Mouse (Mus musculus): ENCODE measurements around the gene Tnks2. TPM values are rescaled to one million over a fixed set of nuclear protein-coding genes. Genes with fewer than 3 reads are reported as not detected.

The Tnks2 gene
- polyA plus RNA-seq (2011; ENCODE audit: insufficient read length, low read depth, missing spikeins): 184 and 201 TPM in 2 replicates

DNA sequence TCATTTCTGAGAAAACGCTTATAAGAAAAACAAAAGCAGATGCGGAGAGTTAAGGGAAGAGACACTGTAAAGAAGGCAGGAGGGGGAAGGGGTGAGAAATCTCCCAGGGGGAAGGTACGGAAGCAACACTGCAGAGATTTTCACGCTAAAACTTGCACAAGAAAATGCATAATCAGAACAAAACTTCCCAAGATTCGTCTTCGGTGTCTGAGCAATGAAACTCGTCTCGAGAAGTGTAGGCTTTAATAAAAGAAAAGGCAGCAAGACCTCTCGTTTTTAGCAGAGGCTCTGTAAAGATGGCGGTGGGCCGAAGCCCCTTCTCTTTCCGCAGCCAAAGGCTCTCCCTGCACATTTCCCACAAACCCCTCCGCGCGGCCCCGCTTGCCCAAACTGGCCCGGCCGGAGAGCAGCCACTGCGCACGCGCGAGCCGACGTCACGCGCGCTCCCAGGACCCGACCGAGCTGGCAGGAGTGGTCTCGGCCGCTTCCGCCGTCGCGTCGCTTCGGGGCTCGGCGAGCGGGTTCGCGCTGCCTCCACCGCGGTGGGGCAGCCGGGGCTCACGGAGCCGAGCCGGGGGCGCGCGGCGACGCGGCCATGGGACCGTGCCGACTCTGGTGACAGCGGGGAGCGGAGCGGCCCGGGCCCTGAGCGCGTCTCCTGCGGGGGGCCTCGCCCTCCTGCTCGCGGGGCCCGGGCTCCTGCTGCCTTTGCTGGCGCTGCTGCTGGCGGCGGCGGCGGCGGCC is at the start of gene Tnks2:
Gene Tnks2 (plus strand): TSS at position 445 of the 744 bp plus-strand sequence.
- Histone ChIP-seq H3K4me3 (ENCODE audit: insufficient read depth, low read length) (peak within 1 kb of the TSS; percentile 90), H3K27ac (ENCODE audit: insufficient read depth, low read length) (peak within 1 kb of the TSS; percentile 97), H3K4me1 (ENCODE audit: control insufficient read depth, insufficient read depth, low read length) (peaks cover 5% of the 10 kb centered on the region)
- TF ChIP-seq POLR2A (IDR thresholded peaks at IDR 0.05; ENCODE audit: low read depth, low read length): peak; percentile 80
- TF ChIP-seq CTCF (IDR thresholded peaks at IDR 0.05; ENCODE audit: borderline replicate concordance, insufficient read depth, low read length): no peak

GRCm38 (mm10) chr19:36789873-36790733 is 43.9 kb upstream of the Tnks2 start:
- TF ChIP-seq CTCF (IDR thresholded peaks at IDR 0.05; ENCODE audit: borderline replicate concordance, insufficient read depth, low read length) (no peak), POLR2A (IDR thresholded peaks at IDR 0.05; ENCODE audit: low read depth, low read length) (no peak)
- Histone ChIP-seq H3K4me3 (ENCODE audit: insufficient read depth, low read length) (no peak overlapping the region), H3K27ac (ENCODE audit: insufficient read depth, low read length) (peak overlapping the region; percentile 14), H3K4me1 (ENCODE audit: control insufficient read depth, insufficient read depth, low read length) (0 out of 2 replicates have a peak, but pooled peaks cover 2% of the 10 kb centered on the region)

GRCm38 (mm10) chr19:36792589-36792988 is 41.4 kb upstream of the Tnks2 start:
- Histone ChIP-seq H3K4me1 (ENCODE audit: control insufficient read depth, insufficient read depth, low read length) (0 out of 2 replicates have a peak, but pooled peaks cover 2% of the 10 kb centered on the region), H3K27ac (ENCODE audit: insufficient read depth, low read length) (peak overlapping the region; percentile 20; the same call in 1 of the 2 replicates), H3K4me3 (ENCODE audit: insufficient read depth, low read length) (no peak overlapping the region)
- TF ChIP-seq CTCF (IDR thresholded peaks at IDR 0.05; ENCODE audit: borderline replicate concordance, insufficient read depth, low read length): no peak
- 0 out of 2 replicates have a peak, but pooled peaks have one; percentile 30 for TF ChIP-seq POLR2A (IDR thresholded peaks at IDR 0.05; ENCODE audit: low read depth, low read length)

DNA sequence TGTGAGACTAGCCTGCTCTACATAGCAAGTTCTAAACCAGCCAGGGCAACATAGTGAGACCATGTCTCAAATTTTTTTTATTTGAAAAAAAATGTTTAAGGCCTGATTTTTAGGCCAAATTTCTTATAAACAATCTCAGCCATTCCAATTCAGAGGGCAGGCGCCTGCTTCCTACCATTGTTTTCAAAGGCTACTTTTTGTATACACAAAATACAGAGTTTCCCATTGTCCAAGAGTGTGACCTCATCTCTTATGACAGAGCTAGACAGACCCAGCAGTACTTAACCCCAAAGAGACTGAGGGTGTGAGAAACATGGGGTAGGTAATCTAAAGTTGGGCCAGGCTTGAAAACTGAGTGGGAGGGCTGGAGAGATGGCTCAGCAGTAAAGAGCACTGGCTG is 40.6 kb upstream of the Tnks2 start:
- TF ChIP-seq POLR2A (IDR thresholded peaks at IDR 0.05; ENCODE audit: low read depth, low read length) (no peak), CTCF (IDR thresholded peaks at IDR 0.05; ENCODE audit: borderline replicate concordance, insufficient read depth, low read length) (no peak)
- no peak overlapping the region for H3K4me3 ChIP-seq (ENCODE audit: insufficient read depth, low read length)
- no peak overlapping the region for H3K27ac ChIP-seq (ENCODE audit: insufficient read depth, low read length)
- 0 out of 2 replicates have a peak, but pooled peaks cover 2% of the 10 kb centered on the region for H3K4me1 ChIP-seq (ENCODE audit: control insufficient read depth, insufficient read depth, low read length)

DNA sequence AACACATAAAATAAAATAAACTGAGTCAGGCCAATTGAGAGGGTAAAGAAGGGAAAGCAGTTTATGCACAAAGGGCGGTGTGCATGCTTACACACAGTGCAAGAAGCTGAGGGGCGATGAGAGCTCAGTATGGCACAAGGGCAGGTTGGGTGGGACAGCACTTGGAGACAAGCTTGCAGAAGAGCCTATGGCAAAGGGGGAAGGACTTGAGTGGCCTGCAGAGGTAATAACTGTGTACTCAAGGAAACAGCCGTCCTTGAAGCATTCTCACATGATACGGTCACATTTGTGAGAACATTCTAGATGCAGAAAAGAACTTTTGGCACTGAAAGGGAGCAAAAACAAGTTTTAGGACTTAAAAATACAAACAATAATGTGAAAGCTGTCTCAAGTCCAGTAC is 40.0 kb upstream of the Tnks2 start:
- 0 out of 2 replicates have a peak, but pooled peaks cover 2% of the 10 kb centered on the region for H3K4me1 ChIP-seq (ENCODE audit: control insufficient read depth, insufficient read depth, low read length)
- no peak overlapping the region for H3K4me3 ChIP-seq (ENCODE audit: insufficient read depth, low read length)
- TF ChIP-seq POLR2A (IDR thresholded peaks at IDR 0.05; ENCODE audit: low read depth, low read length) (no peak), CTCF (IDR thresholded peaks at IDR 0.05; ENCODE audit: borderline replicate concordance, insufficient read depth, low read length) (no peak)
- H3K27ac ChIP-seq (ENCODE audit: insufficient read depth, low read length): no peak overlapping the region

GRCm38 (mm10) chr19:36795277-36795676 is 38.8 kb upstream of the Tnks2 start:
- H3K4me3 ChIP-seq (ENCODE audit: insufficient read depth, low read length): no peak overlapping the region
- TF ChIP-seq POLR2A (IDR thresholded peaks at IDR 0.05; ENCODE audit: low read depth, low read length): no peak
- TF ChIP-seq CTCF (IDR thresholded peaks at IDR 0.05; ENCODE audit: borderline replicate concordance, insufficient read depth, low read length): no peak

DNA sequence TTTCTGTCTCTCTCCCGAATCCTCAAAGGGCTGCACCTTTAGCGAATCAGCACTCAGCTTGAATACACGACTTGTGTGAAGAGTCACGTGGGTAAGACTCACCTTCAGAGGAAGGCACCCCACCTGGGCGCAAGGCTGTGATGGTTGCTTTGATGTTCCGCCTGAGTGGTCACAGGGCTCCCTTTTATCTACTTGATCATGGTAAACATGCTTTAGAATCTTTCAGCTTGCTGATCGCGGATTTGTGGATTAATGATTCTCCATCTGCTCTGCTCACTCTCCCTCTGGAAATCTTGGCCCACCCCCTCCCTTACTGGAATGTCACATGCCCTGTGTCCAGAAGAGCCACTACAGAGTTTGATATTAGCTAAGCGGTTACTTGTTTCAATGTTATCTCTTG is 37.1 kb upstream of the Tnks2 start:
- Histone ChIP-seq H3K27ac (ENCODE audit: insufficient read depth, low read length) (no peak overlapping the region), H3K4me3 (ENCODE audit: insufficient read depth, low read length) (no peak overlapping the region), H3K4me1 (ENCODE audit: control insufficient read depth, insufficient read depth, low read length) (no peaks in the 10 kb centered on the region)
- TF ChIP-seq CTCF (IDR thresholded peaks at IDR 0.05; ENCODE audit: borderline replicate concordance, insufficient read depth, low read length): no peak
- no peak for TF ChIP-seq POLR2A (IDR thresholded peaks at IDR 0.05; ENCODE audit: low read depth, low read length)

More at GRCm38 (mm10) chr19:36795277-36795676, 38.8 kb upstream of the Tnks2 start:
- H3K4me1 ChIP-seq (ENCODE audit: control insufficient read depth, insufficient read depth, low read length): 0 out of 2 replicates have a peak, but pooled peaks cover under 1% of the 10 kb centered on the region
- no peak overlapping the region for H3K27ac ChIP-seq (ENCODE audit: insufficient read depth, low read length)

DNA sequence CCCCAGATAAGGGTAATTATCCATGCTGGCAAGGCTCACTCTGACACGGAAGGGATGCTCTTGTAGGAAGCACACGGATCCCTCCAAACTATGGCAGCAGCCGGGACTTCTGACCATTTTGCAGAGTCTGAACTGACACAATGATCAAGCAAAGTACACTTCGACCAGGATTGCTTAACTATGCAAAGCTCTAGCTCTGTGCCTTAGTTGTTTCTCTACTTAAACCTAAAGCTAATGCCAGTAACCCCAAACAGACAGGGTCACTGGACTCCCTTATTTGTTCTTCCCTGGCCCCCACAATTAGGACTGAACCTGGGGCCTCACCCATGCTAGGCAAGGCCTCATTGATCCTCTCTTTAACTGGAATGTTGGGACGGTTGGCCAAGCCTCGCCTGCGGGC is 33.7 kb upstream of the Tnks2 start:
- H3K4me3 ChIP-seq (ENCODE audit: insufficient read depth, low read length): no peak overlapping the region
- no peak overlapping the region for H3K27ac ChIP-seq (ENCODE audit: insufficient read depth, low read length)
- TF ChIP-seq POLR2A (IDR thresholded peaks at IDR 0.05; ENCODE audit: low read depth, low read length): no peak
- no peak for TF ChIP-seq CTCF (IDR thresholded peaks at IDR 0.05; ENCODE audit: borderline replicate concordance, insufficient read depth, low read length)
- H3K4me1 ChIP-seq (ENCODE audit: control insufficient read depth, insufficient read depth, low read length): no peaks in the 10 kb centered on the region

DNA sequence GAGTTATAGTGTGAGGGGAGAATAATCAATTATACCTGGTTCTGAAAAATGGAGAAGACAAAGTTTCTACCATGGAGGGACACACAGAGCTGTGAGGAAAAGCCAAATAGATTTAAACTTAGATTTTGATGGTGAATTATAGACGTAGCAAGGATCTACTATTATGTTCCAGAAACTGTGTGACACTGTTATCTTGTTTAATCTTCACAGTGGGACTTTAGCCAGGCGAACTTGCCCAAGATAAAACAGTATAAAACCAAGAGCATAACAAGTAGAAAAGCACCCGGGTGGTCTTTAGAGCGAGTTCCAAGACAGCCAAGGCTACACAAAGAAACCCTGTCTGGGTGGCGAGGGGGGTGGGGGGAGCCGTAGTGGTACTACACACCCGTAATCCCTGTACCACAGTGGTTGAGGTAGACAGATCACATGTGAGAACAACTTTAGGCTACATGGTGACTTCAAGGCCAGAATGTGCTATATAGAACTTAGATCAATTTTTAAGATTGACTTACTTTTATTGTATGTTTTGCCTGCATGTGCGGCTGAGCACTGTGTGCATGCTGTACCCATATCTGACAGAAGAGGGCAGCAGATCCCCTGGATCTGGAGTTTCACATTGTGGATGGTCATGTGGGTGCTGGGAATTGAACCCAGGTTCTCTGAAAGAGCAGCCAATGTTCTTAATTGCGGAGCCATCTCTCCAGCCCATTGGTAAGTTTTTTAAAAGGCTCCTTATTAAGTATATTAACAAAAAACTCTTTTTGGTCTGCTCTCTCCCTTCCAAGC is 32.0 kb upstream of the Tnks2 start:
- Histone ChIP-seq H3K27ac (ENCODE audit: insufficient read depth, low read length) (no peak overlapping the region), H3K4me3 (ENCODE audit: insufficient read depth, low read length) (no peak overlapping the region), H3K4me1 (ENCODE audit: control insufficient read depth, insufficient read depth, low read length) (no peaks in the 10 kb centered on the region)
- TF ChIP-seq POLR2A (IDR thresholded peaks at IDR 0.05; ENCODE audit: low read depth, low read length) (no peak), CTCF (IDR thresholded peaks at IDR 0.05; ENCODE audit: borderline replicate concordance, insufficient read depth, low read length) (peak; percentile 11; the same call in 1 of the 2 replicates)

All from embryonic fibroblast, embryonic 13.5 days (primary cell).